Mouse (Mus musculus) 3134 (cell line): Measurements from ENCODE around the gene Odaph.
A peak's percentile ranks its signal among the peaks of the same experiment; 100 is the strongest.
"Not testable (repeated sequence)": the region's sequence is repeated elsewhere in the genome, so short reads cannot be mapped to it uniquely, and the experiment has no call there.

Source experiments
- DNase-seq: peaks from one replicate; pipeline ENCODE4 v3.0.0-alpha.2; 2011; ENCODE audit warnings: low spot score; ENCODE audit not compliant: insufficient read length; ENCODE audit errors: extremely low read depth

Gene Odaph

GRCm38 (mm10) chr5:91987236-91987635 lies at the start of gene Odaph:
Gene Odaph, plus strand, starts transcription at chr5:91987475.
- no peak for DNase-seq

- not testable (repeated sequence) for DNase-seq
These were observed 41.7 kb upstream of the Odaph start for GRCm38 (mm10) chr5:91945609-91946008.

GRCm38 (mm10) chr5:91947008-91947407 lies 40.3 kb upstream of the Odaph start:
- DNase-seq: no peak

- no peak for DNase-seq
These were observed 37.8 kb upstream of the Odaph start for GRCm38 (mm10) chr5:91949441-91949840.

GRCm38 (mm10) chr5:91951404-91951803 lies 35.9 kb upstream of the Odaph start:
- DNase-seq: no peak

GRCm38 (mm10) chr5:91956991-91957760 lies 30.1 kb upstream of the Odaph start:
- DNase-seq: peak; percentile 19

GRCm38 (mm10) chr5:91959096-91959495 lies 28.2 kb upstream of the Odaph start:
- no peak for DNase-seq

GRCm38 (mm10) chr5:91959986-91960385 lies 27.3 kb upstream of the Odaph start:
- peak; percentile 17 for DNase-seq

- DNase-seq: no peak
These were observed 26.5 kb upstream of the Odaph start for GRCm38 (mm10) chr5:91960606-91961254.

GRCm38 (mm10) chr5:91961370-91961769 lies 25.9 kb upstream of the Odaph start:
- no peak for DNase-seq

GRCm38 (mm10) chr5:91962259-91962638 lies 25.0 kb upstream of the Odaph start:
- DNase-seq: no peak

GRCm38 (mm10) chr5:91962639-91963440 lies 24.4 kb upstream of the Odaph start, which contains the start of gene Rchy1:
Gene Rchy1, minus strand, starts transcription at chr5:91963068.
- DNase-seq: peak; percentile 95

- no peak for DNase-seq
These were observed 15.2 kb upstream of the Odaph start for GRCm38 (mm10) chr5:91972046-91972445.

- peak; percentile 39 for DNase-seq
These were observed 13.3 kb upstream of the Odaph start for GRCm38 (mm10) chr5:91974002-91974401.

GRCm38 (mm10) chr5:91975758-91976157 lies 11.5 kb upstream of the Odaph start:
- no peak for DNase-seq

GRCm38 (mm10) chr5:91976566-91977396 lies 10.5 kb upstream of the Odaph start:
- DNase-seq: no peak

- no peak for DNase-seq
These were observed 9.9 kb upstream of the Odaph start for GRCm38 (mm10) chr5:91977397-91977770.

GRCm38 (mm10) chr5:91981176-91981840 lies 6.0 kb upstream of the Odaph start:
- DNase-seq: no peak

GRCm38 (mm10) chr5:91983490-91983889 lies 3.8 kb upstream of the Odaph start:
- no peak for DNase-seq

GRCm38 (mm10) chr5:91985721-91986120 lies 1.6 kb upstream of the Odaph start:
- peak; percentile 49 for DNase-seq
